Mouse (Mus musculus) MEL (cell line): Measurements from ENCODE around the gene Ada. TPM values are rescaled to one million over a fixed set of nuclear protein-coding genes. Genes with fewer than 3 reads are reported as not detected.
A peak's percentile ranks its signal among the peaks of the same experiment; 100 is the strongest.

Experiments
- DNase-seq: peaks from one replicate; pipeline ENCODE4 v3.0.0; 2011; ENCODE audit warnings: low read depth, low spot score
- H3K27ac ChIP-seq: 2 replicates; pipeline ENCODE4 v1.5.1; 2012; ENCODE audit warnings: low read depth, mild to moderate bottlenecking, control low read depth, low read length, moderate library complexity; ENCODE audit not compliant: control insufficient read depth
- H3K27me3 ChIP-seq, 2 experiments: fragments of 150-350 bp in 1 of 2; sonication (generic) in 1 of 2; 2 replicates each; pipeline ENCODE4 v1.6.1; 2012; ENCODE audit warnings: low read length in 2 of 2, mild to moderate bottlenecking in 2 of 2, improper control_type of control experiment in 1 of 2, moderate library complexity in 1 of 2; ENCODE audit not compliant: insufficient read depth in 2 of 2, control insufficient read depth in 1 of 2
- H3K36me3 ChIP-seq, 2 experiments: 2 replicates each; pipeline ENCODE4 v1.6.1; 2012 to 2014; ENCODE audit warnings: low read length in 2 of 2, improper control_type of control experiment in 1 of 2, inconsistent platforms in 1 of 2, mild to moderate bottlenecking in 1 of 2; ENCODE audit not compliant: insufficient read depth in 2 of 2, control insufficient read depth in 1 of 2
- H3K4me1 ChIP-seq, 2 experiments: fragments of 150-350 bp in 1 of 2; sonication (generic) in 1 of 2; 2 replicates each; pipeline ENCODE4 v1.6.1; 2012; ENCODE audit warnings: low read length in 2 of 2, improper control_type of control experiment in 1 of 2, mild to moderate bottlenecking in 1 of 2; ENCODE audit not compliant: insufficient read depth in 2 of 2, control insufficient read depth in 1 of 2
- H3K4me3 ChIP-seq, 2 experiments: fragments of 150-350 bp in 1 of 2; sonication (generic) in 1 of 2; 2 replicates each; pipeline ENCODE4 v1.5.1; 2012; ENCODE audit warnings: low read depth in 2 of 2, low read length in 2 of 2, mild to moderate bottlenecking in 2 of 2, moderate library complexity in 2 of 2, control low read depth in 1 of 2, improper control_type of control experiment in 1 of 2; ENCODE audit not compliant: control insufficient read depth in 1 of 2, insufficient read depth in 1 of 2
- H3K79me2 ChIP-seq: 2 replicates; pipeline ENCODE4 v1.6.1; 2012; ENCODE audit warnings: mild to moderate bottlenecking, low read length, moderate library complexity; ENCODE audit not compliant: control insufficient read depth, poor library complexity, insufficient read depth
- H3K9ac ChIP-seq: 2 replicates; pipeline ENCODE4 v1.6.1; 2012; ENCODE audit warnings: low read depth, mild to moderate bottlenecking, control low read depth, low read length, moderate library complexity; ENCODE audit not compliant: control insufficient read depth, poor library complexity, severe bottlenecking
- H3K9me3 ChIP-seq: fragments of 150-350 bp; sonication (generic); replicated peaks from 2 replicates; pipeline ENCODE4 v1.6.1; 2012; ENCODE audit warnings: mild to moderate bottlenecking, low read length, improper control_type of control experiment, moderate library complexity; ENCODE audit not compliant: insufficient read depth
- BHLHE40 ChIP-seq: IDR thresholded peaks from 2 replicates; pipeline ENCODE4 v1.6.1; 2012; ENCODE audit warnings: low read depth, mild to moderate bottlenecking, inconsistent platforms, low read length, improper control_type of control experiment, borderline replicate concordance
- E2F4 ChIP-seq: IDR thresholded peaks from 2 replicates; pipeline ENCODE4 v1.6.1; 2011; ENCODE audit warnings: low read depth, low read length, improper control_type of control experiment, borderline replicate concordance
- ELF1 ChIP-seq: IDR thresholded peaks from 2 replicates; pipeline ENCODE4 v1.6.1; 2014; ENCODE audit warnings: low read depth, mild to moderate bottlenecking, inconsistent platforms, low read length, improper control_type of control experiment, moderate library complexity
- HCFC1 ChIP-seq: IDR thresholded peaks from 2 replicates; pipeline ENCODE4 v1.6.1; 2012; ENCODE audit warnings: low read depth, mild to moderate bottlenecking, inconsistent platforms, low read length, improper control_type of control experiment, moderate library complexity
- MAZ ChIP-seq: IDR thresholded peaks from 2 replicates; pipeline ENCODE4 v1.6.1; 2012; ENCODE audit warnings: low read depth, mild to moderate bottlenecking, inconsistent platforms, low read length, improper control_type of control experiment
- MXI1 ChIP-seq: IDR thresholded peaks from 2 replicates; pipeline ENCODE4 v1.6.1; 2011; ENCODE audit warnings: mild to moderate bottlenecking, low read depth, low read length, improper control_type of control experiment
- MYC ChIP-seq: IDR thresholded peaks from 2 replicates; pipeline ENCODE4 v1.6.1; 2011; ENCODE audit warnings: low read depth, mild to moderate bottlenecking, low read length, improper control_type of control experiment, moderate library complexity
- NELFE ChIP-seq: IDR thresholded peaks from 2 replicates; pipeline ENCODE4 v1.6.1; 2011; ENCODE audit warnings: low read depth, low read length, improper control_type of control experiment
- NRF1 ChIP-seq: IDR thresholded peaks from 2 replicates; pipeline ENCODE4 v1.6.1; 2014; ENCODE audit warnings: low read depth, mild to moderate bottlenecking, inconsistent platforms, low read length, improper control_type of control experiment, moderate library complexity; ENCODE audit not compliant: poor library complexity, insufficient read depth, severe bottlenecking
- POLR2A ChIP-seq, 2 experiments: IDR thresholded peaks; 2 replicates each; pipeline ENCODE4 v1.6.1; 2011 to 2012; ENCODE audit warnings: low read length in 2 of 2, mild to moderate bottlenecking in 2 of 2, control low read depth in 1 of 2, improper control_type of control experiment in 1 of 2, low read depth in 1 of 2, moderate library complexity in 1 of 2; ENCODE audit not compliant: control insufficient read depth in 1 of 2, insufficient read depth in 1 of 2, poor library complexity in 1 of 2
- POLR2AphosphoS2 ChIP-seq: IDR thresholded peaks from 2 replicates; pipeline ENCODE4 v1.6.1; 2011; ENCODE audit warnings: low read length, improper control_type of control experiment
- POLR2AphosphoS5 ChIP-seq: IDR thresholded peaks from 2 replicates; pipeline ENCODE4 v1.6.1; 2012; ENCODE audit warnings: low read depth, borderline replicate concordance, mild to moderate bottlenecking, inconsistent platforms, low read length, moderate library complexity, mixed read lengths
- RCOR1 ChIP-seq: IDR thresholded peaks from 2 replicates; pipeline ENCODE4 v1.6.1; 2012; ENCODE audit warnings: low read depth, mild to moderate bottlenecking, inconsistent platforms, low read length, improper control_type of control experiment
- SIN3A ChIP-seq: IDR thresholded peaks from 2 replicates; pipeline ENCODE4 v1.6.1; 2012; ENCODE audit warnings: low read length, improper control_type of control experiment, inconsistent platforms
- TBP ChIP-seq: IDR thresholded peaks from 2 replicates; pipeline ENCODE4 v1.8.0; 2011; ENCODE audit warnings: low read depth, low read length, improper control_type of control experiment
- polyA plus RNA-seq, 2 experiments: library from polyadenylated mRNA; stranded (reverse) in 1 of 2; unstranded in 1 of 2; fragments of >175 nt in 1 of 2; fragments of >200 nt in 1 of 2; gene quantifications; 2 replicates each; pipeline versions ENCODE4 v1.2.1 to v1.2.4; 2012; ENCODE audit warnings: low replicate concordance in 2 of 2, low read depth in 1 of 2; ENCODE audit not compliant: insufficient read length in 2 of 2, insufficient read depth in 1 of 2, missing spikeins in 1 of 2
- total RNA-seq: library from RNA; depleted of rRNA; stranded (reverse); fragments of 300-350 nt; gene quantifications from 2 replicates; pipeline ENCODE4 v1.2.3, GENCODE M21; 2012; rRNA removed

Ada gene
- total RNA-seq, result 35.1 and 36.7 TPM in 2 replicates
- polyA plus RNA-seq, result 10 to 100 TPM in 1 of 2 experiments, not detected in 1; 36.5 TPM

GRCm38 (mm10) chr2:163749647-163750611 is at the start of gene Ada:
Gene Ada, minus strand, starts transcription at chr2:163750239.
- Histone ChIP-seq H3K4me3 (peak within 1 kb of the TSS; percentile 81 to 83), H3K9ac (peak within 1 kb of the TSS; percentile 80)
- TF ChIP-seq HCFC1, result no peak
- peak; percentile 68 for TF ChIP-seq NELFE
- TF ChIP-seq BHLHE40, result no peak
- TF ChIP-seq MAZ, result peak; percentile 27; the same call in 1 of the 2 replicates
- TF ChIP-seq POLR2A (IDR thresholded peaks at IDR 0.05; ENCODE audit: control insufficient read depth in 1 of 2, insufficient read depth in 1 of 2, low read depth in 1 of 2, low read length in 2 of 2, poor library complexity in 1 of 2), result peak in 1 of 2 experiments; percentile 78; a peak in 2 of 4 replicates
- TF ChIP-seq POLR2AphosphoS2, result no peak
- TF ChIP-seq MXI1, result peak; percentile 76
- TF ChIP-seq TBP, result 0 out of 2 replicates have a peak, but pooled peaks have one; percentile 47
- TF ChIP-seq POLR2AphosphoS5, result no peak
- peak; percentile 54; the same call in 1 of the 2 replicates for TF ChIP-seq SIN3A
- TF ChIP-seq, all 39 proteins: peak for 6
- DNase-seq, result peak; percentile 63
- Histone ChIP-seq H3K27ac (no peak within 1 kb of the TSS), H3K36me3 (peaks cover 0 to 4% of the 10 kb centered on the region in 2 experiments; a peak in 2 of 4 replicates), H3K79me2 (peaks cover 6% of the 10 kb centered on the region), H3K9me3 (no peaks in the 10 kb centered on the region), H3K4me1 (peaks cover 0 to 18% of the 10 kb centered on the region in 2 experiments), H3K27me3 (no peaks in the 10 kb centered on the region; a peak in 1 of 4 replicates)

- no peak for TF ChIP-seq ELF1
- no peak for TF ChIP-seq RCOR1
- no peak for TF ChIP-seq E2F4
- TF ChIP-seq POLR2AphosphoS2, result no peak
- TF ChIP-seq NRF1, result no peak
- TF ChIP-seq MYC, result no peak
- peaks cover 2 to 5% of the 10 kb centered on the region in 2 experiments for H3K27me3 ChIP-seq
- no peaks in the 10 kb centered on the region for H3K79me2 ChIP-seq
- H3K4me3 ChIP-seq, result no peak overlapping the region
- no peak overlapping the region for H3K9ac ChIP-seq
- no peak overlapping the region for H3K27ac ChIP-seq
- no peaks in the 10 kb centered on the region for H3K36me3 ChIP-seq
- H3K9me3 ChIP-seq, result no peaks in the 10 kb centered on the region
- no peak for DNase-seq
- no peaks in the 10 kb centered on the region for H3K4me1 ChIP-seq
Observed at GRCm38 (mm10) chr2:163798411-163798810, 48.4 kb upstream of the Ada start.
